Mouse (Mus musculus): ENCODE measurements around the gene Rpp40. TPM values are rescaled to one million over a fixed set of nuclear protein-coding genes. Genes with fewer than 3 reads are reported as not detected.

The Rpp40 gene
- polyA plus RNA-seq, 1 experiment = 14.9 TPM

DNA sequence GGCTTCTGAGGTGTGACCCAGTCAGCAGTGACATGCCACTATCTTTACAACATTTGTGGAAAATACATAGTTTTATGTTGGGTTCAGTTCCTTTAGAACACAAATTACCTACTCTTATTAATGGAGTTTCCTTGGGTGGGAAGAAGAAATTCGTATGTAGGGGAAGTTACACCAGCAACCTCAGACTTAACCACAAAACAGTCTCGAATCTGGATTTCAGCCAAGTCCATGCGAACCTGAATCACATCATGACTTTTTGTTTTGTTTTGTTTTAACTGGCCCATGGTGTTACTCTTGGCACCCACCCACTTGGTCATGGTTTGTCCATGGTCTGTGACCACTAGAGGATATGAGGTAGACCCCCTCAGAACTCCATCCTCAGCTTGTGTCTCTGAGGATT is 35.1 kb downstream of the Rpp40 start:
- TF ChIP-seq MYOG (IDR thresholded peaks at IDR 0.05; ENCODE audit: control insufficient read depth, extremely low read depth, insufficient read length) (no peak), CEBPB (IDR thresholded peaks at IDR 0.05; ENCODE audit: low read depth) (no peak)
- Histone ChIP-seq H3K79me2 (ENCODE audit: control insufficient read depth, insufficient read depth) (no peaks in the 10 kb centered on the region), H3ac (ENCODE audit: control insufficient read depth, insufficient read length, low read depth) (no peak overlapping the region), H3K36me3 (ENCODE audit: control insufficient read depth, insufficient read depth) (peaks cover 8% of the 10 kb centered on the region), H3K79me3 (ENCODE audit: low read depth) (no peaks in the 10 kb centered on the region), H3K4me3 (ENCODE audit: insufficient read depth, poor library complexity, severe bottlenecking) (no peak overlapping the region), H3K27me3 (ENCODE audit: control insufficient read depth, insufficient read depth, insufficient read length) (no peaks in the 10 kb centered on the region)

DNA sequence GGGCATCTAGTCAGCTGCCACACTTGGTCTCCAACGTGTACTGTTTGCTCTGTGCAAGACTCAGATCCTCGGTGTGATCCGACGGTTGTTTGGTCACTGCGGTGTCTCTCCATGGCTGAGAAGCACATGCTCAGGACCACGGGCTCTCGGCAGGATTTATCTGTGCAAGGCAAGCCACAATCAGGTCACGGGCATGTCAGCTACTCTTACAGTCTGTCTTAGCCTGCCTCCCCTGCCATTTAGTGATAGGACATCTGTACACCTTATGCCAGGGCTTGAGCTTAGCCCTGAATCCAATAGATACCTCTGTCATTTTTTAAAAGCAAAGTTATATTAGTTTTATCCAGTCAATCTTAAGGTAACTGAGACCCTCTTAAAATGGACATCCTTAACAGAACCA is 35.5 kb downstream of the Rpp40 start:
- Histone ChIP-seq H3K79me3 (ENCODE audit: low read depth) (no peaks in the 10 kb centered on the region), H3K27me3 (ENCODE audit: control insufficient read depth, insufficient read depth, insufficient read length) (no peaks in the 10 kb centered on the region), H3K36me3 (ENCODE audit: control insufficient read depth, insufficient read depth) (peaks cover 8% of the 10 kb centered on the region), H3K4me3 (ENCODE audit: insufficient read depth, poor library complexity, severe bottlenecking) (no peak overlapping the region), H3ac (ENCODE audit: control insufficient read depth, insufficient read length, low read depth) (no peak overlapping the region), H3K79me2 (ENCODE audit: control insufficient read depth, insufficient read depth) (no peaks in the 10 kb centered on the region)
- TF ChIP-seq MYOD1 (IDR thresholded peaks at IDR 0.05; ENCODE audit: control insufficient read depth, insufficient read length, low read depth) (no peak), CTCF (IDR thresholded peaks at IDR 0.05; ENCODE audit: control insufficient read depth, insufficient read depth, insufficient read length) (no peak)

DNA sequence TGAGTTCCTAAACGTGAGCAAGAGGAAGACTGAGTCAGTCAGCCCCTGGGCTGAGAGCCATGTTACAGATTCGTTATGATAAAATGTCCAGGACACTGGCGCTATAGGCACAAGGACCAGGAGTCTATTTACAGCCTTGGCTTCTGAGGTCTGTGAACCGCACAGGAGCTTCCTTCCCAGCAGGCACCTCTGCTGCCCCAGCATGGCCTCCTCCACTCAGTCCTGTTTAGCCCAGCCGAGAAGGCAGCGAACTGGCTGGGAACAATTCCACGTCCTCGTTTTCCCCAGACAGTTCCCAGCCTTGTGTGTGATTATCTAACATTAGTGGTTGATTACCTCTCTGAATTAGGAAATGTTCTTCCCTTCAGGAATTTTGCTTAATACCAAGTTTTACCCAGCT is 45.2 kb downstream of the Rpp40 start:
- Histone ChIP-seq H3K4me3 (ENCODE audit: insufficient read depth, poor library complexity, severe bottlenecking) (no peak overlapping the region), H3ac (ENCODE audit: control insufficient read depth, insufficient read length, low read depth) (no peak overlapping the region), H3K79me2 (ENCODE audit: control insufficient read depth, insufficient read depth) (no peaks in the 10 kb centered on the region), H3K36me3 (ENCODE audit: control insufficient read depth, insufficient read depth) (peaks cover 6% of the 10 kb centered on the region), H3K79me3 (ENCODE audit: low read depth) (no peaks in the 10 kb centered on the region), H3K27me3 (ENCODE audit: control insufficient read depth, insufficient read depth, insufficient read length) (no peaks in the 10 kb centered on the region)
- no peak for TF ChIP-seq MAX (IDR thresholded peaks at IDR 0.05)
- no peak for TF ChIP-seq MYOD1 (IDR thresholded peaks at IDR 0.05; ENCODE audit: control insufficient read depth, insufficient read length, low read depth)
- no peak for TF ChIP-seq CEBPB (IDR thresholded peaks at IDR 0.05; ENCODE audit: low read depth)
- no peak for TF ChIP-seq USF1 (IDR thresholded peaks at IDR 0.05; ENCODE audit: low read depth)
- no peak for TF ChIP-seq MYOG (IDR thresholded peaks at IDR 0.05; ENCODE audit: control insufficient read depth, extremely low read depth, insufficient read length)
- no peak for TF ChIP-seq CTCF (IDR thresholded peaks at IDR 0.05; ENCODE audit: control insufficient read depth, insufficient read depth, insufficient read length)
- no peak for TF ChIP-seq FOSL1 (IDR thresholded peaks at IDR 0.05; ENCODE audit: insufficient read depth, low read length, poor library complexity, severe bottlenecking)

DNA sequence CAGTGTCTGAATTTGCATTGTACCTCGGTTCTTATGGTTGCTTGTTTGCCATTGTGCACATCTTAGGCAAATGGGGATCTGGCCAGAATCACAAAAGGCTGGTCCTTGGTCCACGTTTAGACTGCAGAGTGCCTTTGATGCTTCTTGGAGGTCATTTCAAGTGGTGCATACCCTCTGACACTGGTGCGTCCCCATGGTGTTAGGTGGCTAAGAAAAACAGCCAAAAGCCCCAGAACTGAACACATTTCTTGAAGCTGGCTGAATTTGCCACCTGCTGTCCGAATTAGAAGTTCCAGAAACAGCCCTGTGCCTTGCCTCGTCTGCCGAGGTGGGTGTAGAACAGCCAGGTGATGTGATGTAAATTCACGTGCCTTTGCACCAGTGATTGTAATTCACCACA is 48.7 kb downstream of the Rpp40 start:
- Histone ChIP-seq H3K4me3 (ENCODE audit: insufficient read depth, poor library complexity, severe bottlenecking) (no peak overlapping the region), H3K79me2 (ENCODE audit: control insufficient read depth, insufficient read depth) (no peaks in the 10 kb centered on the region), H3K27me3 (ENCODE audit: control insufficient read depth, insufficient read depth, insufficient read length) (no peaks in the 10 kb centered on the region), H3K79me3 (ENCODE audit: low read depth) (no peaks in the 10 kb centered on the region), H3ac (ENCODE audit: control insufficient read depth, insufficient read length, low read depth) (no peak overlapping the region), H3K36me3 (ENCODE audit: control insufficient read depth, insufficient read depth) (peaks cover 6% of the 10 kb centered on the region)
- TF ChIP-seq MYOD1 (IDR thresholded peaks at IDR 0.05; ENCODE audit: control insufficient read depth, insufficient read length, low read depth) (no peak), MAX (IDR thresholded peaks at IDR 0.05) (no peak), CEBPB (IDR thresholded peaks at IDR 0.05; ENCODE audit: low read depth) (no peak), CTCF (IDR thresholded peaks at IDR 0.05; ENCODE audit: control insufficient read depth, insufficient read depth, insufficient read length) (no peak), MYOG (IDR thresholded peaks at IDR 0.05; ENCODE audit: control insufficient read depth, extremely low read depth, insufficient read length) (no peak), FOSL1 (IDR thresholded peaks at IDR 0.05; ENCODE audit: insufficient read depth, low read length, poor library complexity, severe bottlenecking) (no peak), USF1 (IDR thresholded peaks at IDR 0.05; ENCODE audit: low read depth) (no peak)

DNA sequence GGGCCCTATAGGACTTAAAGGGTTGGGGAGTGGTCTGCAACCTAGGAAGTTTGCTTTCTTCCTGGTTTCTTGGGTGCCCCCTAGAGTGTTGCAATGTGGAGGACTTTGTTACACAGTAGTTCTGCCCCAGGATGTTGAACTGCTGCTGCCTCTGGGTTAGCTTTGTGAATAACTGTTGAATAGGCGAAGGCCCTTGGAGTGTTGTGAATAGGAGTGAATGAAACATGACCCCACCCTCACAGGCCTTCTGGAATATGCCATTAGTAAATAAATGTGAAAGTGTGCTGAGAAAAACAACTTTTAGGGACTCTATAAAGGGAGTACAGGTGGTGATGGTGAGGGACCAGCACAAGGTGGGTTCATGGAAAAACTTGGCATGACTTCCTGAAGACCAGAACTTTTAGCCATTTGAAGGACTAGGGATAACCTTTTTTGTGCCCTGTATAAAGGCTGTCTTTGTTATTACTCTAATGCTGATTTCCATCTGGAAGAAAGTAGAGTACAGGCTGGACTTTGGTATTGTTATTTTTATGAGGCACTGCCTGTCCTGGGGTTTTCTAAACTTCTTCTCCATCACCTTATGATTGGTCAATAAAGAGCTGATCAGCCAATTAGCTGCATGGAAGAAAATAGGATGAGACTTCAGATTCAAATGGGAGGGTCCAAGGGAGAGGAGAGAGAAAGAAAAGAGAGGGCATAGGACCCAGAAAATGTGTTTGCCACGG is 53.1 kb downstream of the Rpp40 start:
- no peaks in the 10 kb centered on the region for H3K79me2 ChIP-seq (ENCODE audit: control insufficient read depth, insufficient read depth)
- H3ac ChIP-seq (ENCODE audit: control insufficient read depth, insufficient read length, low read depth) = no peak overlapping the region
- H3K36me3 ChIP-seq (ENCODE audit: control insufficient read depth, insufficient read depth) = peaks cover 6% of the 10 kb centered on the region
- no peak overlapping the region for H3K4me3 ChIP-seq (ENCODE audit: insufficient read depth, poor library complexity, severe bottlenecking)
- no peak for TF ChIP-seq MYOG (IDR thresholded peaks at IDR 0.05; ENCODE audit: control insufficient read depth, extremely low read depth, insufficient read length)
- no peak for TF ChIP-seq MAX (IDR thresholded peaks at IDR 0.05)
- TF ChIP-seq USF1 (IDR thresholded peaks at IDR 0.05; ENCODE audit: low read depth) = no peak
- TF ChIP-seq FOSL1 (IDR thresholded peaks at IDR 0.05; ENCODE audit: insufficient read depth, low read length, poor library complexity, severe bottlenecking) = no peak
- TF ChIP-seq MYOD1 (IDR thresholded peaks at IDR 0.05; ENCODE audit: control insufficient read depth, insufficient read length, low read depth) = no peak
- no peak for TF ChIP-seq CTCF (IDR thresholded peaks at IDR 0.05; ENCODE audit: control insufficient read depth, insufficient read depth, insufficient read length)
- no peak for TF ChIP-seq CEBPB (IDR thresholded peaks at IDR 0.05; ENCODE audit: low read depth)
- no peaks in the 10 kb centered on the region for H3K27me3 ChIP-seq (ENCODE audit: control insufficient read depth, insufficient read depth, insufficient read length)
- no peaks in the 10 kb centered on the region for H3K79me3 ChIP-seq (ENCODE audit: low read depth)

DNA sequence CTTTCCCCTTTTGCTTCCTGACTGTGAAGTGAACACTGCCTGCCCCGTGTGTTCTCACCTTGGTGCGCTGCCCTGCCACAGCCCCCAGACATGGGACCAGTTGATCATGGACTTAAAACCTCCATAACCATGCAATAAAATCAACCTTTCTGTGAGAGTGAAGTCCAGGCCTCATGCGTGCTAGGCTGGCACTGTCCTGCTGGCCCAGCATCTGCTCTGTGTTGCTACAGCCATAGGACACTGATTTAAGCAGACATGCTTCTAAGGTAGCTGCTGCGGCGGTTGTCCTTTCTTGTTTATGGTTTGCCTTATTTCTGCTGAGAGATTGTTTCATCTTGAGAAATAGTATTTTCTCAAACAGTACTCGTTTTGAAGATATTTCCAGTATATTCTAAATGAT is 54.6 kb downstream of the Rpp40 start:
- Histone ChIP-seq H3K36me3 (ENCODE audit: control insufficient read depth, insufficient read depth) (no peaks in the 10 kb centered on the region), H3K79me2 (ENCODE audit: control insufficient read depth, insufficient read depth) (no peaks in the 10 kb centered on the region), H3K4me3 (ENCODE audit: insufficient read depth, poor library complexity, severe bottlenecking) (no peak overlapping the region), H3K27me3 (ENCODE audit: control insufficient read depth, insufficient read depth, insufficient read length) (no peaks in the 10 kb centered on the region), H3K79me3 (ENCODE audit: low read depth) (no peaks in the 10 kb centered on the region), H3ac (ENCODE audit: control insufficient read depth, insufficient read length, low read depth) (no peak overlapping the region)
- TF ChIP-seq MAX (IDR thresholded peaks at IDR 0.05) (no peak), MYOG (IDR thresholded peaks at IDR 0.05; ENCODE audit: control insufficient read depth, extremely low read depth, insufficient read length) (no peak), USF1 (IDR thresholded peaks at IDR 0.05; ENCODE audit: low read depth) (no peak), MYOD1 (IDR thresholded peaks at IDR 0.05; ENCODE audit: control insufficient read depth, insufficient read length, low read depth) (no peak), CTCF (IDR thresholded peaks at IDR 0.05; ENCODE audit: control insufficient read depth, insufficient read depth, insufficient read length) (no peak), FOSL1 (IDR thresholded peaks at IDR 0.05; ENCODE audit: insufficient read depth, low read length, poor library complexity, severe bottlenecking) (no peak), CEBPB (IDR thresholded peaks at IDR 0.05; ENCODE audit: low read depth) (no peak)
